Mouse (Mus musculus): ENCODE measurements around the gene Enpp6. TPM values are rescaled to one million over a fixed set of nuclear protein-coding genes. Genes with fewer than 3 reads are reported as not detected.

Gene Enpp6
- polyA plus RNA-seq, 1 experiment from 2014 or later, result 2.1 TPM

GRCm38 (mm10) chr8:47090021-47090420, 103.3 kb downstream of the Enpp6 start:
- WGBS (ENCODE audit: insufficient replicate concordance), result 82% methylated on average over 8 of the region's 8 CpGs
- Histone ChIP-seq H3K27me3 (ENCODE audit: control insufficient read depth, insufficient read depth, low read length) (no peaks in the 10 kb centered on the region), H3K4me3 (ENCODE audit: low read depth, low read length) (no peak overlapping the region), H3K9me3 (replicated peaks; ENCODE audit: control insufficient read depth, low read length) (no peaks in the 10 kb centered on the region), H3K36me3 (ENCODE audit: control insufficient read depth, insufficient read depth, low read length) (no peaks in the 10 kb centered on the region), H3K27ac (ENCODE audit: low read depth, low read length) (no peak overlapping the region), H3K9ac (ENCODE audit: low read depth, low read length) (no peak overlapping the region), H3K4me1 (ENCODE audit: control insufficient read depth, insufficient read depth, low read length) (no peaks in the 10 kb centered on the region), H3K4me2 (no peak overlapping the region)
- ATAC-seq (replicated peaks; ENCODE audit: insufficient number of reproducible peaks, low FRiP score, low TSS enrichment), result no peak

GRCm38 (mm10) chr8:47105617-47106016, 118.9 kb downstream of the Enpp6 start:
- WGBS (ENCODE audit: insufficient replicate concordance), result 52% methylated on average over 2 of the region's 2 CpGs
- Histone ChIP-seq H3K4me3 (ENCODE audit: low read depth, low read length) (no peak overlapping the region), H3K27me3 (ENCODE audit: control insufficient read depth, insufficient read depth, low read length) (no peaks in the 10 kb centered on the region), H3K4me1 (ENCODE audit: control insufficient read depth, insufficient read depth, low read length) (no peaks in the 10 kb centered on the region), H3K9ac (ENCODE audit: low read depth, low read length) (no peak overlapping the region), H3K4me2 (no peak overlapping the region), H3K36me3 (ENCODE audit: control insufficient read depth, insufficient read depth, low read length) (no peaks in the 10 kb centered on the region), H3K9me3 (replicated peaks; ENCODE audit: control insufficient read depth, low read length) (no peaks in the 10 kb centered on the region), H3K27ac (ENCODE audit: low read depth, low read length) (no peak overlapping the region)
- ATAC-seq (replicated peaks; ENCODE audit: insufficient number of reproducible peaks, low FRiP score, low TSS enrichment), result no peak

- WGBS (ENCODE audit: insufficient replicate concordance), result 79% methylated on average over 17 of the region's 17 CpGs
- no peak overlapping the region for H3K4me3 ChIP-seq (ENCODE audit: low read depth, low read length)
- H3K9ac ChIP-seq (ENCODE audit: low read depth, low read length), result no peak overlapping the region
- H3K4me1 ChIP-seq (ENCODE audit: control insufficient read depth, insufficient read depth, low read length), result no peaks in the 10 kb centered on the region
- H3K4me2 ChIP-seq, result no peak overlapping the region
- H3K27ac ChIP-seq (ENCODE audit: low read depth, low read length), result no peak overlapping the region
- no peaks in the 10 kb centered on the region for H3K36me3 ChIP-seq (ENCODE audit: control insufficient read depth, insufficient read depth, low read length)
- H3K9me3 ChIP-seq (replicated peaks; ENCODE audit: control insufficient read depth, low read length), result no peaks in the 10 kb centered on the region
- H3K27me3 ChIP-seq (ENCODE audit: control insufficient read depth, insufficient read depth, low read length), result no peaks in the 10 kb centered on the region
- no peak for ATAC-seq (replicated peaks; ENCODE audit: insufficient number of reproducible peaks, low FRiP score, low TSS enrichment)
Observed at GRCm38 (mm10) chr8:47114133-47114796, 127.6 kb downstream of the Enpp6 start.

DNA sequence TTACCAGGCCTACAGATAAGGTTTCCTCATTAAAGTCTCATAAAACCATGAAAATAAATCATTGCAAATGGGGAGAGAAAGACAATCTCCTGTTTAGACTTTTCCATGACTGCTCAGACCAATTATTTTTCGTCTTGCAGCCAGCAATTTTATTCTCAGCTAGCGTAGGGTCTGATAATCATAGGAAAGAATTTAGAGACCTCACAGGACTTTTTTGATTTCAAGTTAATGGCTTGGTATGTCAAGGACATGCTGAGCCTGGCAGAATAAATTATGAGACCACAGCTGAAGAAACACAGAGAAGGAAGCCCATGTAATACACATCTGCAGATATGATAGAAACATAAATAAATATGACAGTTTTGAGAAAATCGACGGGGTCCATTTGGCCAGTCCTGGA, 130.6 kb downstream of the Enpp6 start:
- WGBS (ENCODE audit: insufficient replicate concordance), result 73% methylated on average over 4 of the region's 4 CpGs
- no peak overlapping the region for H3K4me2 ChIP-seq
- H3K9ac ChIP-seq (ENCODE audit: low read depth, low read length), result no peak overlapping the region
- no peak overlapping the region for H3K27ac ChIP-seq (ENCODE audit: low read depth, low read length)
- no peaks in the 10 kb centered on the region for H3K36me3 ChIP-seq (ENCODE audit: control insufficient read depth, insufficient read depth, low read length)
- no peaks in the 10 kb centered on the region for H3K9me3 ChIP-seq (replicated peaks; ENCODE audit: control insufficient read depth, low read length)
- no peaks in the 10 kb centered on the region for H3K27me3 ChIP-seq (ENCODE audit: control insufficient read depth, insufficient read depth, low read length)
- no peaks in the 10 kb centered on the region for H3K4me1 ChIP-seq (ENCODE audit: control insufficient read depth, insufficient read depth, low read length)
- ATAC-seq (replicated peaks; ENCODE audit: insufficient number of reproducible peaks, low FRiP score, low TSS enrichment), result no peak
- no peak overlapping the region for H3K4me3 ChIP-seq (ENCODE audit: low read depth, low read length)

- H3K9me3 ChIP-seq (replicated peaks; ENCODE audit: control insufficient read depth, low read length), result no peaks in the 10 kb centered on the region
- H3K27me3 ChIP-seq (ENCODE audit: control insufficient read depth, insufficient read depth, low read length), result no peaks in the 10 kb centered on the region
- H3K36me3 ChIP-seq (ENCODE audit: control insufficient read depth, insufficient read depth, low read length), result no peaks in the 10 kb centered on the region
- ATAC-seq (replicated peaks; ENCODE audit: insufficient number of reproducible peaks, low FRiP score, low TSS enrichment), result no peak
- no peak overlapping the region for H3K4me3 ChIP-seq (ENCODE audit: low read depth, low read length)
- no peaks in the 10 kb centered on the region for H3K4me1 ChIP-seq (ENCODE audit: control insufficient read depth, insufficient read depth, low read length)
- H3K4me2 ChIP-seq, result no peak overlapping the region
- WGBS (ENCODE audit: insufficient replicate concordance), result 57% methylated on average over 1 of the region's 1 CpGs
- H3K9ac ChIP-seq (ENCODE audit: low read depth, low read length), result no peak overlapping the region
- no peak overlapping the region for H3K27ac ChIP-seq (ENCODE audit: low read depth, low read length)
Observed at GRCm38 (mm10) chr8:47119895-47120294, 133.2 kb downstream of the Enpp6 start.

DNA sequence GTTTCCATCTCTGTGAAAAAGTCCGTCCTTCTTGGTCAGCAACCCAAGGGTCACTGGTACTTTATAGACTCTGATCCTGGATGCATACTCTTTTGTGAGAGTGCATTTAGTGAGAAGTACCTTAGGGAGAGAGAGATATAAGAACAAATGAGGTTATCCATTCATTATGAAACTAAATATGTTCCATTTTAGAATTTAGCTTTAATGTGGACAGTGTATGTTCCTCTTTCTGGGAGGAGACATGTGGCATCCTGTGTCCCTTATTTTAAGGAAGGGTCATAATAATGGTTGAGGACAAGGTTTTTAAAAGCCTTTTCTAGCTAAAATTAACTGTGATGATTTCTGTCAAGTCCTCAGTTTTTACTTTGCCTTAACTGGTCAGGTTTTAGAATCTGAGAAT, 142.2 kb downstream of the Enpp6 start:
- no peaks in the 10 kb centered on the region for H3K4me1 ChIP-seq (ENCODE audit: control insufficient read depth, insufficient read depth, low read length)
- no peak overlapping the region for H3K4me3 ChIP-seq (ENCODE audit: low read depth, low read length)
- ATAC-seq (replicated peaks; ENCODE audit: insufficient number of reproducible peaks, low FRiP score, low TSS enrichment), result no peak
- 89% methylated on average over 1 of the region's 1 CpGs for WGBS (ENCODE audit: insufficient replicate concordance)
- H3K9me3 ChIP-seq (replicated peaks; ENCODE audit: control insufficient read depth, low read length), result no peaks in the 10 kb centered on the region
- H3K27ac ChIP-seq (ENCODE audit: low read depth, low read length), result no peak overlapping the region
- H3K9ac ChIP-seq (ENCODE audit: low read depth, low read length), result no peak overlapping the region
- H3K27me3 ChIP-seq (ENCODE audit: control insufficient read depth, insufficient read depth, low read length), result no peaks in the 10 kb centered on the region
- H3K36me3 ChIP-seq (ENCODE audit: control insufficient read depth, insufficient read depth, low read length), result no peaks in the 10 kb centered on the region
- H3K4me2 ChIP-seq, result no peak overlapping the region

GRCm38 (mm10) chr8:47133381-47133780, 146.7 kb downstream of the Enpp6 start:
- 81% methylated on average over 3 of the region's 3 CpGs for WGBS (ENCODE audit: insufficient replicate concordance)
- Histone ChIP-seq H3K36me3 (ENCODE audit: control insufficient read depth, insufficient read depth, low read length) (no peaks in the 10 kb centered on the region), H3K4me1 (ENCODE audit: control insufficient read depth, insufficient read depth, low read length) (peaks cover 2% of the 10 kb centered on the region), H3K9ac (ENCODE audit: low read depth, low read length) (no peak overlapping the region), H3K27me3 (ENCODE audit: control insufficient read depth, insufficient read depth, low read length) (no peaks in the 10 kb centered on the region), H3K4me3 (ENCODE audit: low read depth, low read length) (no peak overlapping the region), H3K9me3 (replicated peaks; ENCODE audit: control insufficient read depth, low read length) (no peaks in the 10 kb centered on the region), H3K27ac (ENCODE audit: low read depth, low read length) (no peak overlapping the region), H3K4me2 (no peak overlapping the region)
- no peak for ATAC-seq (replicated peaks; ENCODE audit: insufficient number of reproducible peaks, low FRiP score, low TSS enrichment)

GRCm38 (mm10) chr8:47134736-47135135, 148.0 kb downstream of the Enpp6 start:
- H3K27me3 ChIP-seq (ENCODE audit: control insufficient read depth, insufficient read depth, low read length), result no peaks in the 10 kb centered on the region
- no peaks in the 10 kb centered on the region for H3K9me3 ChIP-seq (replicated peaks; ENCODE audit: control insufficient read depth, low read length)
- H3K36me3 ChIP-seq (ENCODE audit: control insufficient read depth, insufficient read depth, low read length), result no peaks in the 10 kb centered on the region
- no peak overlapping the region for H3K27ac ChIP-seq (ENCODE audit: low read depth, low read length)
- ATAC-seq (replicated peaks; ENCODE audit: insufficient number of reproducible peaks, low FRiP score, low TSS enrichment), result no peak
- H3K4me3 ChIP-seq (ENCODE audit: low read depth, low read length), result no peak overlapping the region
- WGBS (ENCODE audit: insufficient replicate concordance), result 40% methylated on average over 11 of the region's 11 CpGs
- peaks cover 2% of the 10 kb centered on the region for H3K4me1 ChIP-seq (ENCODE audit: control insufficient read depth, insufficient read depth, low read length)
- no peak overlapping the region for H3K9ac ChIP-seq (ENCODE audit: low read depth, low read length)
- H3K4me2 ChIP-seq, result peak overlapping the region; percentile 61; the same call in 1 of the 2 replicates

- peak overlapping the region; percentile 29 for H3K4me3 ChIP-seq (ENCODE audit: low read depth, low read length)
Observed at GRCm38 (mm10) chr8:47135586-47135985, 148.9 kb downstream of the Enpp6 start.

More at GRCm38 (mm10) chr8:47135586-47135985, 148.9 kb downstream of the Enpp6 start:
- Histone ChIP-seq H3K9me3 (replicated peaks; ENCODE audit: control insufficient read depth, low read length) (no peaks in the 10 kb centered on the region), H3K27me3 (ENCODE audit: control insufficient read depth, insufficient read depth, low read length) (no peaks in the 10 kb centered on the region), H3K36me3 (ENCODE audit: control insufficient read depth, insufficient read depth, low read length) (no peaks in the 10 kb centered on the region), H3K4me2 (peak overlapping the region; percentile 61), H3K9ac (ENCODE audit: low read depth, low read length) (no peak overlapping the region), H3K27ac (ENCODE audit: low read depth, low read length) (no peak overlapping the region), H3K4me1 (ENCODE audit: control insufficient read depth, insufficient read depth, low read length) (peaks cover 2% of the 10 kb centered on the region)
- ATAC-seq (replicated peaks; ENCODE audit: insufficient number of reproducible peaks, low FRiP score, low TSS enrichment), result no peak
- WGBS (ENCODE audit: insufficient replicate concordance), result 6% methylated on average over 9 of the region's 9 CpGs

Measured in heart, embryonic 11.5 days (tissue).